Mouse (Mus musculus) bone marrow, adult 2 months (tissue): Measurements from ENCODE around the gene Crybb3.

Source experiments
- CTCF ChIP-seq: fragments of 200-500 bp; IDR thresholded peaks from 2 replicates; pipeline ENCODE4 v1.5.1; 2011; ENCODE audit warnings: low read length, control low read depth; ENCODE audit not compliant: control insufficient read depth, insufficient read depth
- POLR2A ChIP-seq: fragments of 200-500 bp; IDR thresholded peaks from 2 replicates; pipeline ENCODE4 v1.6.1; 2011; ENCODE audit warnings: low read depth, mild to moderate bottlenecking, control low read depth, low read length, borderline replicate concordance; ENCODE audit not compliant: control insufficient read depth

- TF ChIP-seq POLR2A (no peak), CTCF (no peak)
These were observed 16.2 kb upstream of the Crybb3 start for GRCm38 (mm10) chr5:113097551-113097950.
